Mouse (Mus musculus) liver, embryonic 12.5 days (tissue): ENCODE results near the gene Asxl2. TPM values are rescaled to one million over a fixed set of nuclear protein-coding genes. Genes with fewer than 3 reads are reported as not detected.

Experiments used
- ATAC-seq: fragments of 200-750 bp; cut with Nextera tagmentation; 2 replicates; pipeline ENCODE4 v1.8.0; 2017; ENCODE audit warnings: moderate number of reproducible peaks, mild to moderate bottlenecking, moderate library complexity
- H3K27ac ChIP-seq: fragments of 300-500 bp; sonication (generic); 2 replicates; pipeline ENCODE4 v1.5.1; 2016; ENCODE audit warnings: mild to moderate bottlenecking
- H3K27me3 ChIP-seq: fragments of 300-500 bp; sonication (generic); replicated peaks from 2 replicates; pipeline ENCODE4 v1.6.1; 2016; ENCODE audit warnings: mild to moderate bottlenecking, moderate library complexity
- H3K36me3 ChIP-seq: fragments of 300-500 bp; sonication (generic); 2 replicates; pipeline ENCODE4 v1.6.1; 2016; ENCODE audit warnings: mild to moderate bottlenecking, moderate library complexity
- H3K4me1 ChIP-seq: fragments of 300-500 bp; sonication (generic); 2 replicates; pipeline ENCODE4 v1.6.1; 2016
- H3K4me2 ChIP-seq: fragments of 300-500 bp; sonication (generic); 2 replicates; pipeline ENCODE4 v1.6.1; 2016; ENCODE audit warnings: mild to moderate bottlenecking, moderate library complexity
- H3K4me3 ChIP-seq: fragments of 300-500 bp; sonication (generic); 2 replicates; pipeline ENCODE4 v1.5.1; 2016; ENCODE audit warnings: mild to moderate bottlenecking, moderate library complexity
- H3K9ac ChIP-seq: fragments of 300-500 bp; sonication (generic); 2 replicates; pipeline ENCODE4 v1.6.1; 2016; ENCODE audit warnings: mild to moderate bottlenecking, moderate library complexity
- H3K9me3 ChIP-seq: fragments of 300-500 bp; sonication (generic); replicated peaks from 2 replicates; pipeline ENCODE4 v1.6.1; 2016; ENCODE audit warnings: mild to moderate bottlenecking, moderate library complexity
- WGBS: fragments of 180-500 bp; shearing (Covaris S2); methylation state at CpG from one replicate; pipeline ENCODE4 v1.1.7; 2016; ENCODE audit not compliant: insufficient replicate concordance; 5-methylcytosine and 5-hydroxymethylcytosine counted together
- polyA plus RNA-seq: library from polyadenylated mRNA; unstranded; fragments of >200 nt; fragmentation: Nextera tagmentation; extraction: Ambion mirVana; gene quantifications from 2 replicates; pipeline ENCODE4 v1.2.1, GENCODE M21; 2016

The Asxl2 gene
- 15.4 and 16.7 TPM in 2 replicates for polyA plus RNA-seq

DNA sequence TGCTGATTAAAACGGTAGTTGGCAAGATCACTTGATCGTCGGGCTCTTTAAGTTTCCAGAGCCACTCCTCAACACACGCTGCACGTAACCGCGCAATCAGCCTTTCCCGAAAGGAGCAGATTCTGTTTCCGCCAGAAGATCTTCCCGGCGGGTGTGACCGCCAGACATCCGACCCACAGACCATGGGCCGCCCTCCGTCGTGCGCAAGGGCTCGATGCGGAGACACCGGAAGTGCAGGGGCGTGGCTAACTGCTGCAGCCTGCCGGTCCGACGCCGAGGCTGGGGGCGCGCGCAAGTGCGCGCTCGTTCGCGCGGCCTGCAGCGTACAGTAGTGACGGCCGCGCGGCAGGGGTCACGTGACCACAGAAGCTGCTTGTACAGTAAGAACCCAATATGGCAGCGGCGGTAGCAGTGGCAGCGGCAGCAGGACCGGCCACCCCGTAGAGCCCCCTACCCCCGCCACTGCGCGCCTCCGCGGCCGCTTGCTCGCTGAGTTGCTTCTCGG lies at the start of gene Asxl2:
Asxl2 (plus strand) TSS at position 328 of the 505 bp plus-strand sequence.
- Histone ChIP-seq H3K4me2 (peak within 1 kb of the TSS; percentile 87), H3K27me3 (no peaks in the 10 kb centered on the region), H3K9me3 (no peaks in the 10 kb centered on the region), H3K4me3 (peak within 1 kb of the TSS; percentile 98), H3K36me3 (peaks cover 26% of the 10 kb centered on the region), H3K9ac (peak within 1 kb of the TSS; percentile 99), H3K4me1 (peaks cover 58% of the 10 kb centered on the region), H3K27ac (peak within 1 kb of the TSS; percentile 99)
- under 1% methylated on average over 53 of the region's 53 CpGs for WGBS
- ATAC-seq, result peak; percentile 90

GRCm38 (mm10) chr12:3377190-3377589 lies 49.5 kb upstream of the Asxl2 start:
- no peaks in the 10 kb centered on the region for H3K9me3 ChIP-seq
- H3K36me3 ChIP-seq, result no peaks in the 10 kb centered on the region
- H3K9ac ChIP-seq, result no peak overlapping the region
- no peak overlapping the region for H3K27ac ChIP-seq
- no peaks in the 10 kb centered on the region for H3K4me1 ChIP-seq
- WGBS, result 26% methylated on average over 3 of the region's 3 CpGs
- no peak overlapping the region for H3K4me2 ChIP-seq
- H3K27me3 ChIP-seq, result no peaks in the 10 kb centered on the region
- ATAC-seq, result no peak
- H3K4me3 ChIP-seq, result no peak overlapping the region

DNA sequence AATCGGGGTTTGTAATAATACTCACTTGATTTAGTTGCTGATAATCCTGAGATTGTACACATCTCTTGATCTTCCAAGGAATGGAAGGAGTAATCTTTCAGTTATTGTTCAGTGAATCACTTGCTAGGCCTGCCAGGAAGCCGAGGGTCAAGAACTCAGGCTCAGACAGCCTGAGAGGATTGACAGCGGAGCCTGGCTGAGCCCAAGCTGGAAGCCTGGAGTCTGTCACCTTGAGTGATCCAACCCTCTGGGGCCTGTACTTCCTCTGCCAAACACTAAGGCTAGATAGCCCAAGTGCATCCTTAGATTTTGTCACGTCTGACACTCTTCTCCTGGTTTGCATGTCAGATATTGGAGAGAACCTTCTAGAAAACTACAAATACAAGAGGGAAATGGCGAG lies 48.9 kb upstream of the Asxl2 start:
- no peak overlapping the region for H3K9ac ChIP-seq
- H3K27me3 ChIP-seq, result no peaks in the 10 kb centered on the region
- H3K9me3 ChIP-seq, result no peaks in the 10 kb centered on the region
- no peaks in the 10 kb centered on the region for H3K4me1 ChIP-seq
- no peaks in the 10 kb centered on the region for H3K36me3 ChIP-seq
- no peak for ATAC-seq
- no peak overlapping the region for H3K4me2 ChIP-seq
- WGBS, result 61% methylated on average over 5 of the region's 5 CpGs
- no peak overlapping the region for H3K4me3 ChIP-seq
- no peak overlapping the region for H3K27ac ChIP-seq

- 36% methylated on average over 1 of the region's 1 CpGs for WGBS
- Histone ChIP-seq H3K4me3 (no peak overlapping the region), H3K4me2 (no peak overlapping the region), H3K27me3 (no peaks in the 10 kb centered on the region), H3K9ac (no peak overlapping the region), H3K4me1 (0 out of 2 replicates have a peak, but pooled peaks cover 7% of the 10 kb centered on the region), H3K9me3 (no peaks in the 10 kb centered on the region), H3K27ac (no peak overlapping the region), H3K36me3 (0 out of 2 replicates have a peak, but pooled peaks cover 3% of the 10 kb centered on the region)
- no peak for ATAC-seq
Measured at GRCm38 (mm10) chr12:3384860-3385259, 41.8 kb upstream of the Asxl2 start.

GRCm38 (mm10) chr12:3385271-3385670 lies 41.4 kb upstream of the Asxl2 start:
- Histone ChIP-seq H3K27me3 (no peaks in the 10 kb centered on the region), H3K4me3 (no peak overlapping the region), H3K27ac (no peak overlapping the region), H3K36me3 (0 out of 2 replicates have a peak, but pooled peaks cover 3% of the 10 kb centered on the region), H3K9me3 (no peaks in the 10 kb centered on the region), H3K9ac (no peak overlapping the region), H3K4me1 (0 out of 2 replicates have a peak, but pooled peaks cover 9% of the 10 kb centered on the region), H3K4me2 (no peak overlapping the region)
- no peak for ATAC-seq
- 58% methylated on average over 6 of the region's 6 CpGs for WGBS

DNA sequence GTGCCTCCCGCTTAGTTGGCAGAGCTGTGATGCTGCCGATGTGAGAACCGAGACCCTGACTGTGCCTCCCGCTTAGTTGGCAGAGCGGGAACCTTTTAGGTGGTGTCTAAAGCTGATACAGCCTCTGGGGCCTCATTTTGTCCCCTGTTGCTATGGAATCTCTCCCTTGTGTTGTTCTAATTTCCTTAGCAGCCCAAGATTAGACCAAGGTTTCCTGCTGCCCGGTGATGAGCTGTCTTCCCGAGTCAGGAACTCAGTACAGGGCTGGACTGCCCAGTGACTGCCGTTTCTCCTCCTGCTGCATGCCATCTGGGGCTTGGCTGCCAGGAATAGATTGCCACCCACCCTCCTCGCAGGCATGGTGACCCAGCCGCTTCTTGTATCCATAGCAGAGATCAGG lies 40.7 kb upstream of the Asxl2 start:
- no peaks in the 10 kb centered on the region for H3K9me3 ChIP-seq
- no peak overlapping the region for H3K4me2 ChIP-seq
- 0 out of 2 replicates have a peak, but pooled peaks cover 3% of the 10 kb centered on the region for H3K36me3 ChIP-seq
- no peak overlapping the region for H3K9ac ChIP-seq
- ATAC-seq, result no peak
- no peak overlapping the region for H3K27ac ChIP-seq
- peaks cover 13% of the 10 kb centered on the region; the same call in 1 of the 2 replicates for H3K4me1 ChIP-seq
- no peaks in the 10 kb centered on the region for H3K27me3 ChIP-seq
- 52% methylated on average over 10 of the region's 10 CpGs for WGBS
- H3K4me3 ChIP-seq, result no peak overlapping the region

GRCm38 (mm10) chr12:3387891-3388290 lies 38.8 kb upstream of the Asxl2 start:
- 0 out of 2 replicates have a peak, but pooled peaks cover 3% of the 10 kb centered on the region for H3K36me3 ChIP-seq
- H3K4me1 ChIP-seq, result peaks cover 13% of the 10 kb centered on the region; the same call in 1 of the 2 replicates
- H3K4me2 ChIP-seq, result no peak overlapping the region
- WGBS, result 77% methylated on average over 16 of the region's 16 CpGs
- H3K9ac ChIP-seq, result no peak overlapping the region
- no peaks in the 10 kb centered on the region for H3K9me3 ChIP-seq
- H3K27ac ChIP-seq, result no peak overlapping the region
- H3K4me3 ChIP-seq, result no peak overlapping the region
- ATAC-seq, result no peak
- no peaks in the 10 kb centered on the region for H3K27me3 ChIP-seq

- 70% methylated on average over 12 of the region's 12 CpGs for WGBS
- H3K9ac ChIP-seq, result no peak overlapping the region
- ATAC-seq, result peak; percentile 81
Measured at GRCm38 (mm10) chr12:3389394-3389793, 37.3 kb upstream of the Asxl2 start.

GRCm38 (mm10) chr12:3390071-3390470 lies 36.6 kb upstream of the Asxl2 start:
- Histone ChIP-seq H3K36me3 (0 out of 2 replicates have a peak, but pooled peaks cover 3% of the 10 kb centered on the region), H3K9me3 (no peaks in the 10 kb centered on the region), H3K4me2 (no peak overlapping the region), H3K4me1 (peaks cover 13% of the 10 kb centered on the region; the same call in 1 of the 2 replicates), H3K27ac (no peak overlapping the region), H3K27me3 (no peaks in the 10 kb centered on the region), H3K9ac (no peak overlapping the region), H3K4me3 (no peak overlapping the region)
- 74% methylated on average over 2 of the region's 2 CpGs for WGBS
- ATAC-seq, result no peak

More at GRCm38 (mm10) chr12:3389394-3389793, 37.3 kb upstream of the Asxl2 start:
- H3K4me3 ChIP-seq, result no peak overlapping the region
- no peaks in the 10 kb centered on the region for H3K27me3 ChIP-seq
- no peaks in the 10 kb centered on the region for H3K9me3 ChIP-seq
- 0 out of 2 replicates have a peak, but pooled peaks cover 3% of the 10 kb centered on the region for H3K36me3 ChIP-seq
- H3K27ac ChIP-seq, result no peak overlapping the region
- H3K4me2 ChIP-seq, result no peak overlapping the region
- H3K4me1 ChIP-seq, result peaks cover 13% of the 10 kb centered on the region; the same call in 1 of the 2 replicates

DNA sequence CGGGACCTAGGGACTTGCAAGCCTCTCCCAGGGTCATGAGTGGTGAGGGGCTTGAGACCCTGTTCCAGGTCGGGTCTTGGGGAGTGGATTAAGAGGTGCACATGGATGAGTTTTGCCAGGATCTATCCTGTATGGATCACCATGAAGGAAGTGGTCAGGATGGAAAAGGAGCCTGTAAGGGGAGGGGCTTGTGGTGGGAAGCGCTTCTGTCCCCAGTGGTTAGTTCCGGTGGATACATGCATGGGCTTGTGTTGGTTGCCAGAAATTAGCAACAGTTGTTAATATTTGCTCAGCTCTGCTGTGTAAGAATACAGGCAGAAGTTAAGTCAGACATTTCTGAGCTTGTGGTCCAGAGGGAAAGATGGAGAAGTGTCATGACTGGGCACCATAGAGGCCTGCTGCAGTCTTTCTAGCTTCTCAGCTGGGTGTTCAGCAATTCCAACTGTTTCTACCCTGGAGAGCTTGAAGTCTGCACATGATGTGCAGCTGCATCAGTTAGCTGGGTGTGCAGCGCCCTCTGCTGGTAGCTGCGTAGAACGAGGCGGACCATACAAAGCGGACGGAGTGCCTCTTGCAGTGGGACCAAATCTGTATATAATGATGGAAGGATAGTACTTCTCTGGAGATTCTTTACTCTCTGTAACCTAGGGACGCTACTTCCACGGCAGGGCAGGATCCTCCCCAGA lies 35.9 kb upstream of the Asxl2 start:
- 23% methylated on average over 12 of the region's 12 CpGs for WGBS
- H3K9me3 ChIP-seq, result no peaks in the 10 kb centered on the region

GRCm38 (mm10) chr12:3391276-3391675 lies 35.4 kb upstream of the Asxl2 start:
- Histone ChIP-seq H3K27ac (no peak overlapping the region), H3K4me2 (no peak overlapping the region), H3K4me3 (no peak overlapping the region), H3K9ac (no peak overlapping the region), H3K4me1 (peaks cover 13% of the 10 kb centered on the region; the same call in 1 of the 2 replicates), H3K9me3 (no peaks in the 10 kb centered on the region), H3K27me3 (no peaks in the 10 kb centered on the region), H3K36me3 (0 out of 2 replicates have a peak, but pooled peaks cover 3% of the 10 kb centered on the region)
- WGBS, result 52% methylated on average over 1 of the region's 1 CpGs
- no peak for ATAC-seq

More for the DNA sequence above, 35.9 kb upstream of the Asxl2 start:
- peak; percentile 55; the same call in 1 of the 2 replicates for ATAC-seq
- Histone ChIP-seq H3K9ac (no peak overlapping the region), H3K27ac (no peak overlapping the region), H3K4me2 (no peak overlapping the region), H3K27me3 (no peaks in the 10 kb centered on the region), H3K36me3 (0 out of 2 replicates have a peak, but pooled peaks cover 3% of the 10 kb centered on the region), H3K4me1 (peaks cover 13% of the 10 kb centered on the region; the same call in 1 of the 2 replicates), H3K4me3 (no peak overlapping the region)

GRCm38 (mm10) chr12:3393140-3393539 lies 33.5 kb upstream of the Asxl2 start:
- no peak overlapping the region for H3K4me2 ChIP-seq
- H3K4me1 ChIP-seq, result peaks cover 13% of the 10 kb centered on the region; the same call in 1 of the 2 replicates
- H3K9me3 ChIP-seq, result no peaks in the 10 kb centered on the region
- no peak overlapping the region for H3K4me3 ChIP-seq
- no peak for ATAC-seq
- no peaks in the 10 kb centered on the region for H3K36me3 ChIP-seq
- H3K27ac ChIP-seq, result no peak overlapping the region
- no peaks in the 10 kb centered on the region for H3K27me3 ChIP-seq
- no peak overlapping the region for H3K9ac ChIP-seq
- WGBS, result 78% methylated on average over 4 of the region's 4 CpGs
